Mouse (Mus musculus) thymus, adult 2 months (tissue): Measurements from ENCODE around the gene Cmtr2.

Source experiments
- CTCF ChIP-seq: fragments of 200-500 bp; IDR thresholded peaks from 2 replicates; pipeline ENCODE4 v1.5.1; 2012; ENCODE audit warnings: mild to moderate bottlenecking, control low read depth, low read length, moderate library complexity, borderline replicate concordance; ENCODE audit not compliant: control insufficient read depth, poor library complexity, insufficient read depth; ENCODE audit errors: extremely low read depth
- POLR2A ChIP-seq: fragments of 200-500 bp; IDR thresholded peaks from 2 replicates; pipeline ENCODE4 v1.6.1; 2012; ENCODE audit warnings: mild to moderate bottlenecking, low read length, control low read depth, moderate library complexity; ENCODE audit not compliant: control insufficient read depth, poor library complexity, insufficient read depth; ENCODE audit errors: extremely low read depth

GRCm38 (mm10) chr8:110218511-110218910, 3.0 kb downstream of the Cmtr2 start:
- no peak for TF ChIP-seq POLR2A
- no peak for TF ChIP-seq CTCF
